Mouse (Mus musculus): ENCODE results near the gene Setdb1.
A peak's percentile ranks its signal among the peaks of the same experiment; 100 is the strongest.

Gene Setdb1

DNA sequence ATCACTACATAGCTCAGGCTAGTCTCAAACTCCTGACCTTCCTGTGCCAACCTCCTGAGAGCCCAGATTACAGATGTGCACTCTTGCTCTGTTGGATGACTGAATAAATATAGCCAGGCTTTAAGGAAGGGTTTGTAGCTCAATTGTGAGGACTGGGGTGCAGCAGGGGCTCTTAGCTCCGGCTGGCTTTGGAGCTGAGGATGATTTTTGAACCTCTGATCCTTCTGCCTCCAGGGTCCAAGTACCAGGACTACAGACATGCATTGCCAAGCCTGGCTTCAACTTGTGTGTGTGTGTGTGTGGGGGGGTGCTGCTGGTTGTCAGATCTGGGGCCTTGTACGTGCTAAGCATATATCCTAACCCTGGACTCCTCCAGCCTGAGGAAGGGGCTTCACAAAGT is 64.1 kb downstream of the Setdb1 start:
- no peak for DNase-seq (ENCODE audit: extremely low spot score, low spot score)

DNA sequence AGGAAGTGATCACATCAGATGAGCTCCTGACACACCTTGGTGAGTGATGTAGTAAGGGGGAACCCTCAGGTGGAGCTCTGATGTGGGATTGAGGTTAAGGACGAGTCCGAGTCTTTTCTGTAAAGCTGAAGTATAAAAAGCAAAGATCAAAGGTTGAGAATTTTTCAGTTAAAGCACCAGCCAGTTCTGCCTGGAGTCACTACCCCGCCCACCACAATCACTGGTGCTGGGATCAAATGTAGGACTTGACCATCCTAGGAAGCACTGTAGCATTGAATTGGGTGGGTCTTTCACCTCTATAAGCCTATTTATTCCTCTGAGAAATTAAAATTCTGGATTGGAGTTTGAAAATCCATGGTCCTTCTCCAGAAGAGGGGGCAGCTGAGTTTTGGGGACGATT is 66.0 kb downstream of the Setdb1 start:
- no peak for DNase-seq (ENCODE audit: extremely low spot score, low spot score)

DNA sequence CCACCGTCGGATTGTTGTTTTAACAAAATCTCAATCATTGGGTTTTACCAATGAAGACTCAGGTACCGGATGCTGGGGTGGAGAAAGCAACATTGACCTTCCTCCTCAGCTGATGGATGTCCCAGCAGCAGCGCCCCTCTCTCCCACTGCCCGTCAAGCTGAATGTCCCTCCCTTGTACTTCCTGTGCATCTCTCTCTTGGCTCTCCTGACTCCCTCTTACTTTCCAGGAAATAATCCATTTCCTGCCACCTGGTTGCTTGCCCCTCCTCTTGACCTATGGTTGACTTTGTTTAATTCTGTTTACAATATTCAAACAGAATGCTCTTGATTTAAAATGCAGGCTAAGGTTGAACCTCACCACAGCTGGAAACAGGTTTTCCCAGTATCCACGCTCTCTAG is 66.8 kb downstream of the Setdb1 start:
- DNase-seq (ENCODE audit: extremely low spot score, low spot score), result no peak

DNA sequence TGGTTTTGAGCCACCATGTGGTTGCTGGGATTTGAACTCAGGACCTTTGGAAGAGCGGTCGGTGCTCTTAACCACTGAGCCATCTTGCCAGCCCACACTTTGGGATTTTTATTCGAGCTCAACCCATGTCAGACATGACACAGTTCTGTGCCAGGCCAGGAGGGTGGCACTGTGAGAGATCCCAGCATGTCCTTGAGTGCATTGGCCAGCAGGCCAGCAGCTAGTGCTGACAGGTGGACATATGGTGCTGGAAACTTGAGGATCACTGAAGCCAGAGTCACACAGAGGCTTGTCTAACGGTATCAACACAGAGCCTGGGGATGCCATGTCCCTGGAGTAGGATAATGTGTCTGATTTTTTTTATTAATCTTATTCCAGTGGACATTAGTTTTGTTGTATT is 67.6 kb downstream of the Setdb1 start:
- no peak for DNase-seq (ENCODE audit: extremely low spot score, low spot score)

DNA sequence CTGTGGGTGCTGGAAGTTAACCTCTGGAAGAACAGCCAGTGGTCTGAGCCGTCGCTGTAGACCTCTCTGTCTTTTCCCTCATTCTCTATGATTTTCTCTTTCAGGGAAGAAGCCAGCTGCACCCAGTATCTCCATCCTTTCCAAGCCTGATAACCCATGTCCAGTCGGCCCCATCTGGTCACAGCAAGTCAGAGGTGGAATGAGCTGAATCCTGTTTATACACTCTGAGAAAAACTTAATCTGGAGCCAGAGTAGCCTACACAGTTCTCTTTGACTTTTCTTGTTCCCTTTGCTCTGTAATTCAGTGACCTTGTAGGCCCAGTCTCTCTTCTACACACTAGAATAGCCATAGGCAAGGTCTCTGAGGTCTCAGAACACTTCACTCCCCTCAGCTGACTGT is 69.5 kb downstream of the Setdb1 start:
- DNase-seq (ENCODE audit: extremely low spot score, low spot score), result no peak

DNA sequence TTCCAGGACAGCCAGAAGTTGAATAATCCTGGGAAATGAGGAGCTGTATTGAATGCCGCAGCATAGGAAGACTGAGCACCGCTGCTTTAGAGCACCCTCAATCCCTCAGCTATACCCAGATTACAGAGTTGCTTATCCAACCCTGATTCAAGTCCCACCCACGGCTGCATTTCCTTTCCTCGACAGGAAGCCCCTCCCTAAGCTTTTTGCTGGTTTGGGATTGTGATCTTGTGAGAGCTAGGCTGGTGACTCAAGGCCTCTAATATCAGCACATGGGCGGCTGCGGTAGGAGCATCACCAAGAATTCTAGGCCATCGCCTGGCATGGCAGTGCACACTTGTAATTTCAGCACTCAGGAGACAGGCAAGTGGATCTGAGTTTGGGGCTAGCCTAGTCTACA is 70.5 kb downstream of the Setdb1 start:
- no peak for DNase-seq (ENCODE audit: extremely low spot score, low spot score)

DNA sequence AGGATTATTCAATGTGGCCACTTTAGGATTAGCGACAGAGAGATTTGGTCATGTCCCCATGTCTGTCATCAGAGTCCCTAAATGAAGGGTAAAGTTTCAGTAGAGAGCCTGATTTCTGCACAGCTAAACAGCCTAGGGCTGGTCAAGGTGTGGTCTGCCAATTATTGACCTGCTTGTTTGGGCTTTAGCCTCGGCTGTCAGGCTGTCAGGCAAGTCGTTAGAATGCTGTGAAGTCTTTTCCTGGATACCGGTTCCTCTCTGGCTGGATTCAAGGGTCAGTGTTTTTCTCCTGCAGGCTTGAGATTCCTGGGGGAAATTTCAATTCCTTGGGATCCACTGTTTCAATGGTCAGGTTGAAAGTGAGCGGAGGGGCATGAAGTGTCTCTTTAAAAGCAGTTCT is 71.0 kb downstream of the Setdb1 start:
- DNase-seq (ENCODE audit: extremely low spot score, low spot score), result no peak

DNA sequence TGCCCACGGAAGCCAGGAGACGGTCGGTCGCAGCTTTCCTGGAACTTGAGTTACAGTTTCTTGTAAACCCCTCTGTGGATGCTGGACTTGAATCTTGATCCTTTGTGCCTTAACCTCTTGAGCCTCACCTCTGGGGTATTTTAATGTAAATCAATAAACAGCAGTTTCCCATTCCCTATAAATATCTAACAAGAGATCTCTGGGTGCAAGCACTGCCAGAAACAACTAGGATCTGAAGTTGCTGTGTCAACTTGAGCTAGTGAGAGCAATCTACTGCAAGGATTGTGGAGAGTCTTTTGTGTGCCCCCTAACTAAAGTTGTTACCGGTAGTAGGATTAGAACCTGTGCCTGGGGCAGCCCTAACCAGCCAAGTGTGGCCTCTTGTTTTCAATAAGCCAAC is 71.6 kb downstream of the Setdb1 start:
- DNase-seq (ENCODE audit: extremely low spot score, low spot score), result no peak

DNA sequence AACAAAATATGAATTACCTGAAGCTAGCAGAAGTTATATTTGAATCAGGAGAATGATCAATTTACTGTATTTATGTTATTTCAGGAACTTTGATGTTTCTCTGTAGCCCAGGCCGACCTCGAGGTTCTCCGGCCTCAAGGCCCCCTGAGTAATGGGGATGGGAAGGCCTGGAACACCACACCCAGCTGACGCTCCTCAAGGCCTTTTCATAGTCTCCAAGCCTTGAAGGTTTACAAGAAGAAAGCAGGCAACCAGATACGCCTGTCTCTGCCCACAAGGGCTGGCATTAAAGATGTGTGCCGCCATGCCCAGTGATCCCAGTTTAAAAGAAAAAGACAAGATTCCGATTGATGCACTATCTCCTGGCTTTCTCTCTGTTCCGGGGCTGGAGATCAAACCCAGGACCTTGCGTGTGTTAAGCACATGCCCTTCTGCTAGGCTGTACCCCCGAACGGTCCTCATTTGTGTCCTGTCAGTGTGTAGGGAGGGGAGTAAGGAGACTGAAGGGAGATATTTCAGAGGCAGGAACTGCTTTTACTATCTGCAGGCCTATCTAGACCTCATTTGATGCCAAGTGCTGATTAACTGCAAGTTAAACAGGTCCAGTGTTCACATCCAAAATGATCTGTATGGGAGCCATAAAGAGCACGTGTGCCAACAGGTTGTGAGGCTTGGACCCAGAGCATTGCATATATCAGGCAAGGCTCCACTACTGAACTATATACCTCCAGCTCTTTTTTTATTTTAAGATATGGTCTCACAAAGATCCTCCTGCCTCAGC is 72.3 kb downstream of the Setdb1 start:
- no peak for DNase-seq (ENCODE audit: extremely low spot score, low spot score)

DNA sequence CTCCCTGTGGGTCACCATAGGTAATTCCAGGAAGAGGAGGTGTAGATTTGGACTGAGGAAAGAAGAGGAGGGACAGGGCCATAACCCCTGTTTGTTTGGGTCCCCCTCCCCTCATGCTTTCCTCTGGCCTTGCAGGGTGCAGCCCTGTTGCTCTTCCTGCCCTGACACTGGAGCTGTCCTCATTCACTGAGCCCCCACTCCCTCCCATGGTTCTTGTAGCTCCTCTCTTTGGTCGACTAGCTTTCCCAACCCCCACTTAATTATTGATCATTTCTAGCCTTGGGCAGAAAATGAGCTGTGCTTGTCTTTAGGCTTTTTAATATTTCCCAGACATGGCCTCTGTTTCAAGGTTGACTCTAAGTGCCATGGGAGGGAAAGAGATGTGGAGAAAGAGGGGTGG is 72.9 kb downstream of the Setdb1 start:
- no peak for DNase-seq (ENCODE audit: extremely low spot score, low spot score)

DNA sequence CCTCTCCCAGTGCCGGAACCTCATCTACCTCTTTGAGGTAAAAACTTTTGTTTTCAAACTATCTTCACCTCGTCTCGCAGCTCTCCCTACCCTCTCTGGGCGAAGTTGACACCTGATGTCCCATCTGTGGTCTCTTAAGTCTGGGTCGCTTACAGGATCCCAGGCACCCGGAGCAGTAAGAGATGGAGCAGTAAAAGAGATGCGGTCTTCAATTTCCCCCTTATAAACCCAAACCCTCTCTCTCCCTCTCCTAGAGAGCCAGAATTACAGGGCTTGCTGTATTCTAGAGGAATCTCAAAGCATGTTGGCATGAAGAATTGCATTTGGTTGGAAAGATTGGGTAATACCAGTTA is 73.4 kb downstream of the Setdb1 start:
- no peak for DNase-seq (ENCODE audit: extremely low spot score, low spot score)

DNA sequence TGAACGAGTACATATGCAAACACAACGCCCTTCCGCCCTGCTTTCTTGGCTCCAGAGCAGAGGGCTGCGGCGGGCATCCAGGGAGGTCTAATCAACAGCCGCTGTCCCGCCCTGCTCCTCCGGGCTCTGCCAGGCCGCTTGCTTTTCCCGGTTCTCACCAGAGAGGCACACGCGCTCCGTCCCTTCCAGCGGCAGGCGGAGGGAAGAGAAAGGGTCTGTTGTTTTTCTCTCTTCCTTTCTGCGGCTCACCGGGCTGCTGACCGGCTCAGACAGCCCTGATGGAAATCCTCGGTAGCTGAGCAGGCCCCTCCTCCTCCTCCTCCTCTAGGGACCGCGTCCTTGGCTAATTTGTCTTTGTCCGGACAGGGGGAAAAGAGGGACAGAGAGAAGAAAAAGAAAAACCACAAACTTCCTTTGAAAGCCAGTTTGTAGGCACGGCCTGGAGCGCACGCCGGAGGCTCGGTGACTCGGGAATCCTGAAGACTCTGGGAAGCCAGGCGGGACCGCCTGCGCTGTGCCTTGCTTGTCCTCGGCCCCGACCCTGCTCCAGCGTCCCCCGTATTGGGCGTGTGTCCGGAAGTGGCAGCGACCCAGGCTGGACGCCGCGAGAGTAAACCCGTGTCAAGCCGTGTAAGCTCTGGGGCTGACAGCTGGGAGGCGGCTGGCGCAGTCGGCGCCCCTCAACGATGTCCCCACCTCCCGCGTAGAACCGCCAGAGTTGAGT is 74.0 kb downstream of the Setdb1 start:
- peak; percentile 84 for DNase-seq (ENCODE audit: extremely low spot score, low spot score)

DNA sequence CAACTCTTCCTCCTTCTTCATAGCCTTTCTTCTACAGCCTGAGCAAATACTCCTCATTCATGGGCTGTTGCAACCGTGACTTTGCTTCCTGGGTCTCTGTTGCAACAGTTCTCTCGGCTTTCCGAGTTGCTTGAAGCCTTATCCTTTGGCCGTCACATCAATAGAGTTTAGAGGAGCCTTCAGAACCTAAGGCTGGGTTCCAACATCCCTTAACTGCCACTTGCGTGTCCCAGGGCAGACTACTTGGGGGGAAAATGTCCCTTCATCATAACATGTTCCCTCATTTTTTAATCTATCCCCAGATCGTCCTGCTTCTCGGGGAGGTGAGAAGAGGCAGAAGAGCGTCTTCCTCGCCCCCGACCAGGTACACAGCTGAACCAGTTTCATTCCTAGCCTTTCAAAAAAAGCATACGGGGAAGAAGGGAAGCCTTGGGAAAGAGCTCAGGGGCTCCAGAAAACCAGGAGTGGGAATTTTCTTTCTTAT is 74.6 kb downstream of the Setdb1 start:
- no peak for DNase-seq (ENCODE audit: extremely low spot score, low spot score)

DNA sequence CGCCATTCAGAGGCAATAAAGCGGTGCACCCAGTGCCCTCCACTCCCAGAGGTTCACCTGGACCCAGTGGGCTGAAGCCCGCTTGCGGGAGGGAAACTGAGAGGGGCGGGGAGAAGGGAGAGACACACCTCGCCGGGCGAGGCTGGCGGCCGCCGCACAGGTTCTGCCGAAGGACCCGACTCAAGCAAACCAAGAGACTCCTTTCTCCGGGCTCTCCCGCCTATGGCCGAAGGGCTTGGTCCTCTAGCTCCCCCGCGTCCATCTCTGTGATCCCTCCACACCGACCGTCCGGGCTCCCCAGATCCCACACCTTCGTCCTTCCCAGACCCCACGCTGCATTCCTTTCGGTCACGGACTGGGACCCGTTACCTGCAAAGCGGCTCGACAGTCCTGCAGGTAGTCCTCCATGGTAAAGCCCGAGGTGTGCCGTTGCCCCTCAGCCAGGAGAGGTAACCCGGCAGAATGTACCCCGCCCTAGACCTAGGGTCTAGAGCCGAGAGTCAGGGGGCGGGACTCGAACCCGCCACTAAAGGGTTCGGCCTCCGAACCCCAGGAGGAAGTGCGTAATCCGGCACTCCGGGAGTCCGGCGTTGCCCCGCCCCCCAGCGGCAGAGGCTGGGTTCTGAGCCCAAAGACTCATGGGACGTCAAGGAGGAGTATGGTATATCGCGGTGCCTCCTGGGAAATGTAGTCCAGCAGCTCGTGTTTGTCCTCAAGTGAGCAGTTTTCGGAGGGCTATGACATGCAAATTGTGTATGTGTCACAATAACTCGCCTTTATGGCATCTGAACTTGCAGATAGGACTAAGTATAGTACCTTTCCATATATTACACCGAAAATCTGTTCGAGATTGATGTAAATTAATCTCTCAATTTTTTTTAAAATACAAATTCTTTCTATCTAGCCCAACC is 75.5 kb downstream of the Setdb1 start, which contains the start of the genes Mindy1 and Prune1:
TSS of gene Mindy1 (plus strand) at position 130 of the 911 bp plus-strand sequence.
TSS of gene Prune1 (minus strand) at position 861 of the 911 bp plus-strand sequence.
- DNase-seq (ENCODE audit: extremely low spot score, low spot score), result peak; percentile 97

DNA sequence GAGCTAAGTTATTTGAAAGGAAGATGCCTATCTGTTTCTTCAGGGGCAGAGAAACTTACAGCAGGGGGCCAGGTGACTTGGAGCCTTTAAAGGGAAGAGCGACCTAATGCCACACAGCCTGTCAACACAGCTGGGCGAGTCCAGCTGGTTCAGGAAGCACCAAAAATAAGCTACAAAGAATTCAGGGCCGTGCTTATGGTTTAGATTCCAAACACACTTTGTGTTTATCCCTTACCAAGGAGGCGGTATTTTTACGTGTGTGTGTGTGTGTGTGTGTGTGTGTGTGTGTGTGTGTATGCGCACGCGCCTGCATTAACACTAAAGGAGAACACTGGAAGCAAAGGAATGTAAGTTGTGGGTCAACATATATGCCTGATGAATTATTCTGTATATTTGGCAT is 76.3 kb downstream of the Setdb1 start:
- peak; percentile 29 for DNase-seq (ENCODE audit: extremely low spot score, low spot score)

DNA sequence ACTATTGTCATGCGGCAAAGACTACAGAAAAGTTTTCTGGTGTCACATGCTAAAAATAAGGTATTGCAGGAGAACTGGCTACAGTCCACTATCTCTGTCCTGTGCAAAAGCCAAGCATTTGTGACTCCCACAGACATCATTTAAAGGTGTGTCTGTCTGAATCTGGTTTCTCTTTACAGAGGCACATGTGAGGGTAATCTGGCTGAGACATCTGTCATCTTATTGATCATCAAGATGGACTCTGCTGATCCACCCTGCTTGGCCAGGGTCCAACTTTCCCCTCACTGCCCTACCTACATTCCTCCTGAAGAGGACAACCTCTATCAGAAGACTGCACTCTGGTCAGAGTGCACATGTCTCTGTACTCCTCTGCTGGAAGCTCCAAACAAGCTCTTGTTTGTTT is 79.9 kb downstream of the Setdb1 start:
- no peak for DNase-seq (ENCODE audit: extremely low spot score, low spot score)

DNA sequence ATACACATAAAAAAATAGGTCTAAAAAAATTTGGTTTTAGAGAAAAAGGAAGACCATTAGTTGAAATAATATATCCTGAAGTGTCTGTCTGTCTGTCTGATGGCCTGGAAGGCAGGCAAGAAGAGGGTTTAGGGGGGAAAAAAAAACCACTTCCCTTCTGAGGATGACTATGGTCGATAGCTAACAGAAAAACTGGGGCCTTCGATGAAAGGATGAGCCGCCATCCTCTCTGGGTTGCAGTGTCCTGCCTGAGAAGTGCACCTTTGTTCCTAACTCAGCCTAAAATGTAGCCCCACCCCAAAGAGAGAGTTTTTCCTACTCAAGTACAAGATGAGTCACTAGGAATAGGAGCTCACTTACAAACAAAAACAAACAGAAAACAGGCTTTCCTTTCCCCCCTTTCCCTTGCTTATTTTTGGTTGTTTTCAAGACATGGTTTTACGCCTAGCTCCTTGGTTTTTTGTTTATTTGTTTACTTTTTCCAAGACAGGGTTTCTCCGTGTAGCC is 80.5 kb downstream of the Setdb1 start:
- no peak for DNase-seq (ENCODE audit: extremely low spot score, low spot score)

DNA sequence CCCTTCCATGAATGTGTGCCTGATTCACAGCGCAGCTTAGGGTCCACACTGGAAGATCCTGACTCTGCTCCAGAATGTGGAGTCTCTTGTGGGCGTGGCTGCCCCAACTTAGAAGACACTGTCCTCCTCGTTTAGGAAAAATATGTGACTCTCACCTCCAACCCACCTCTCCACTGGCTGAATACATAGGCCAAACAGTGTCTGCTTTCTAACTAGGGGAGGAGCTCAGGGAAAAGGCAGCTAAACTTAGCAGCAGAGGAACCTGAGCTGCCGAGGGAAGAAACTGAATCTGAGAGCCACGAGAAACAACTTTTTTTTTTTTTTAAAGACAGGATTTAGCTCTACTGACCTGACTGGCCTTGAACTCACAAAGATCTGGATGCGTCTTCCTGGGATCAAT is 81.8 kb downstream of the Setdb1 start:
- no peak for DNase-seq (ENCODE audit: extremely low spot score, low spot score)

DNA sequence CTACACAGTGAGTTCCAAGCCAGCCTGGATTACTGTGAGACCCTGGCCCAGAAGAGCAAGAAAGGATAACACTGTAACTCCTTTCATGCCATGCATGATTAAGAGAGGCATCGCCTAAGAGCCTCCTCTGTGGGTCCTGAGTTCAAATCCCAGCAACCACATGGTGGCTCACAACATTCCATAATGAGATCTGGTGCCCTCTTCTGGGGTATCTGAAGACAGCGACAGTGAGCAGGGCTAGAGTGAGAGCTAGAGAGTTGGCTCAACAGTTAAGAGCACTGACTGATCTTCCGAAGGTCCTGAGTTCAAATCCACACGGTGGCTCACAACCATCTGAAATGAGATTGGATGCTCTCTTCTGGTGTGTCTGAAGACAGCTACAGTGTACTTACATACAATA is 82.5 kb downstream of the Setdb1 start:
- no peak for DNase-seq (ENCODE audit: extremely low spot score, low spot score)
